Mouse (Mus musculus) kidney, adult 2 months (tissue): Measurements from ENCODE around the gene Akt2.

Source experiments
- CTCF ChIP-seq: fragments of 200-500 bp; conservative IDR thresholded peaks from 2 replicates; pipeline ENCODE4 v1.5.1; 2011; ENCODE audit warnings: low read depth, mild to moderate bottlenecking, control low read depth, low read length, moderate library complexity, mixed read lengths; ENCODE audit not compliant: insufficient read depth, insufficient read length
- POLR2A ChIP-seq: fragments of 200-500 bp; IDR thresholded peaks from one replicate; pipeline ENCODE4 v1.6.1; 2011; ENCODE audit warnings: low read depth, low read length, control low read depth

DNA sequence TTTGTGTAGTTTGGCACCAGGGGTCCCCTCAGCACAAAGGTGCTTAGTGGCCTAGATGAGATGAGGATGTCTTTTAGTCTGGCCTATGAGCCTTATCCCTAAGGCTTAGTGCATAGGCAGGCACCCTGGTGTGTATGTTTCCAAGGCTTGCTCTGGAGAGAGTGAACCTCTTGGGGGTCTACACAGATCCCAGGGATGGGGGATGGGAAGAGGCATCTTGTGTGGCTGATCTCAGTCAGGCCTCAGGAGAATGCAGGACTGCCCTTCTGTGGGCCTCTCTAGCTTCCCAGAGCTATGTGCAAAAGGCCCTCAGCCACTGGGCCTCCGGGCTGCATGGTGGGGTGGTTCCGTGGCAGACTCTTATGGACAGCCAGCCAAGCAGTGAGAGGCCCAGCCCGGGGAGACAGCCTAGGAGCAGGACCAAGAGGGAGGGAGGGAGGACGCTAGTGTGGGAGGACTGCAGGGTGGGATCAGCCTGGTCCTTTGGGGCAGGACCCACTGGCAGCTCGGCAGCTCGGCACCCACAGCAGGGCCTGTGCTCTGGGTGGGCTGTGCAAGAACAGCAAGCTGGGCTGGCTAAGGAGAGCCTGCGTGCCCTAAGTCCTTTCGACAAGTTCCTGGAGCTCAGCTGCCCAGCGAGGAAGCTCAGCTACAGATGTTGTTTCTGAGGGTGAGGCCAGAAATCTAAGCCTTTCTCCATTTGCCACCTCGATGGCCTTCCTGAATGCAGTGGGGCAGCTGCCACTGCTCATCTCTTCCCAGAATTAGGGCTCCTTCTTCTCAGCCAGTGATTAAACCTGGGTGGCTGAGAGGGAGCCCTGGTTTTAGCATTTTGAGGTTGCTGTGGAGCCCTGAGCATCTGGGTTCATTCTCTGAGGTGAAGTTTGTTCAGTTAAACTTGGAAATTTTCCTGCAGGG, 5.5 kb downstream of the Akt2 start:
- TF ChIP-seq POLR2A: no peak
- TF ChIP-seq CTCF: no peak
